Mouse (Mus musculus) spleen, adult 2 months (tissue): ENCODE results near the gene Crb2.

ENCODE experiments used
- CTCF ChIP-seq: fragments of 200-500 bp; IDR thresholded peaks from 2 replicates; pipeline ENCODE4 v1.5.1; 2011; ENCODE audit warnings: mild to moderate bottlenecking, inconsistent platforms; ENCODE audit not compliant: insufficient read depth, insufficient read length, insufficient replicate concordance; ENCODE audit errors: extremely low read depth
- POLR2A ChIP-seq: fragments of 200-500 bp; IDR thresholded peaks from 2 replicates; pipeline ENCODE4 v1.6.1; 2011; ENCODE audit warnings: low read depth, low read length, inconsistent platforms

DNA sequence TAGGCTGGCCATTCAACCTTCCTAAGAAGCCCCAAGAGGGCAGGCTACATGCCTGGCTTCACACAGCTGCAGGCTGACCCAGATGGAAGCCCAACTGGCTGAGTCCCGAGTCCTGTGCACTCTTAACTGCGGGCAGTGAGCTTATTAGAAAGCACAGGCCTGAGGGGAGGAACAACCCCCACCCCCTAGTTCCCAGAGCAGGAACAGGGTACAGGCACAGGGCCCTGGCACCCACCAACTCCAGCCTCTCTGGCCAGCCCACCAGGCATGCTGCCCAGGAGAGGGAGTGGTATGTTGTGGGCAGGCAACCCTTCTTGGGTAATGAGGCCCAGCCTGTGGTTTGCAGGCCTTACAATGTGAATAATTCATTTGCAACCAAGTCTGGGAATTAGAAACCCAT lies 7.1 kb upstream of the Crb2 start:
- no peak for TF ChIP-seq POLR2A
- TF ChIP-seq CTCF, result no peak
